Mouse (Mus musculus) heart, embryonic 16.5 days (tissue): ENCODE data around the gene Prap1. TPM values are rescaled to one million over a fixed set of nuclear protein-coding genes. Genes with fewer than 3 reads are reported as not detected.
A peak's percentile ranks its signal among the peaks of the same experiment; 100 is the strongest.

Source experiments
- ATAC-seq: fragments of 200-750 bp; cut with Nextera tagmentation; replicated peaks from 2 replicates; pipeline ENCODE4 v1.8.0; 2017; ENCODE audit warnings: moderate number of reproducible peaks; ENCODE audit not compliant: insufficient read depth, low FRiP score; ENCODE audit errors: extremely low read depth
- H3K27ac ChIP-seq: fragments of 300-500 bp; sonication (generic); 2 replicates; pipeline ENCODE4 v1.5.1; 2014; ENCODE audit warnings: mild to moderate bottlenecking, low read length, control low read depth, moderate library complexity
- H3K27me3 ChIP-seq: fragments of 300-500 bp; sonication (generic); 2 replicates; pipeline ENCODE4 v1.6.1; 2014; ENCODE audit warnings: low read length, mixed read lengths; ENCODE audit not compliant: control insufficient read depth, insufficient read depth
- H3K36me3 ChIP-seq: fragments of 300-500 bp; sonication (generic); 2 replicates; pipeline ENCODE4 v1.6.1; 2014; ENCODE audit not compliant: control insufficient read depth, insufficient read depth
- H3K4me1 ChIP-seq: fragments of 300-500 bp; sonication (generic); 2 replicates; pipeline ENCODE4 v1.6.1; 2014; ENCODE audit warnings: low read length, mixed read lengths; ENCODE audit not compliant: control insufficient read depth, insufficient read depth
- H3K4me2 ChIP-seq: fragments of 300-500 bp; sonication (generic); 2 replicates; pipeline ENCODE4 v1.6.1; 2014; ENCODE audit warnings: low read depth, mild to moderate bottlenecking, control low read depth, low read length
- H3K4me3 ChIP-seq: fragments of 300-500 bp; sonication (generic); 2 replicates; pipeline ENCODE4 v1.5.1; 2014; ENCODE audit warnings: mild to moderate bottlenecking, control low read depth, low read length
- H3K9ac ChIP-seq: fragments of 300-500 bp; sonication (generic); 2 replicates; pipeline ENCODE4 v1.6.1; 2014; ENCODE audit warnings: low read length, control low read depth
- H3K9me3 ChIP-seq: fragments of 300-500 bp; sonication (generic); replicated peaks from 2 replicates; pipeline ENCODE4 v1.6.1; 2016; ENCODE audit warnings: low read length; ENCODE audit not compliant: control insufficient read depth
- WGBS: fragments of 180-500 bp; shearing (Covaris S2); extraction: QIAGEN DNeasy Blood & Tissue Kit; methylation state at CpG from one replicate; pipeline ENCODE4 v1.1.7; 2014; 5-methylcytosine and 5-hydroxymethylcytosine counted together
- polyA plus RNA-seq: library from polyadenylated mRNA; unstranded; fragments of >200 nt; fragmentation: Nextera tagmentation; extraction: Ambion mirVana; gene quantifications from 2 replicates; pipeline ENCODE4 v1.2.1, GENCODE M21; 2015

Gene Prap1
- polyA plus RNA-seq, 1 experiment from 2014 or later = 2.3 TPM

DNA sequence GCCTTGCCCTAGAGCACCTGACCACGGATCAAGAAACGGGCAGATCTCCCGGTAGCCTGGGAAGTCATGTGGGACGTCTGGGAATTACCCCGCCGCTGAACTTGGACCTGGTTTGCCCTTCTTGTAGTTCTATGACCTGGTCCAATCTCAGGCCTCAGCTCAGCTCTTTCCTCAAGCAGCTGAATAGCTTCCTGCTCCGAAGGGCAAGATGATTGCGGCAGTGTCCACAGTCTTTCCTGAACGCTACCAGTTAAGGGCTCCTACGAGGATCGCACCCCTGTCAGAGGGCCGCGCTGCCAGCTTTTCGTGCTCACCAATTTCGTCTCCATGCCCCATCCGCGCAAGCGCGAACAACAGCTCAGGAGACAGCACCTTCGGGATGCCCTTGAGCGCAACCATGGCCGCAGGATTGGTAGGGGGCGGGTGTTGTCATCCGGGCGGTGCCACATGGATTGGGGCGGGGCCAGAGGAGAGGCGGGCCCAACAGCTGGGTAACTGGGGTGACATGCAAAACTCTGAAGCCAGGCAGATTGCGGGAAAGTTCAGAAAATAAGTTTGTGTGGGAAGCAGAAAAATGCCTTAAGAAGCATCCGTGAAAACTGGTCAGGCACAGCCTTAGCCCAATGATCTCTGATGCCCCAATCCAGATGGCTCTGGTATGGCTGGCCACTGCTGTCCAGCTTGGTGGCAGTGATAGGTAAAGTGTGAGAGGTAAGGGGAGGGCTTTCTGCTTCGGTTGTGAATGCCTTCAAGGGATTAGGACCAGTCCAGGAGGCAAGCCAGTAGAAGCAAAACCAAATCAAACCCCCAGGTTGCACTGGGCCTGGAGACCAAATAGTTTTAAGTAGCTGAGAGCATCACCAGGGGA lies 9.0 kb downstream of the Prap1 start, which contains the start of gene Fuom:
TSS of gene Fuom (minus strand) at position 449 of the 868 bp plus-strand sequence.
- H3K4me2 ChIP-seq = peak within 1 kb of the TSS; percentile 74
- peak within 1 kb of the TSS; percentile 94 for H3K27ac ChIP-seq
- H3K27me3 ChIP-seq = no peaks in the 10 kb centered on the region
- H3K4me3 ChIP-seq = peak within 1 kb of the TSS; percentile 56
- 2% methylated on average over 30 of the region's 30 CpGs for WGBS
- H3K36me3 ChIP-seq = peaks cover 20% of the 10 kb centered on the region
- H3K4me1 ChIP-seq = peaks cover 13% of the 10 kb centered on the region
- H3K9me3 ChIP-seq = no peaks in the 10 kb centered on the region
- peak; percentile 95 for ATAC-seq
- H3K9ac ChIP-seq = peak within 1 kb of the TSS; percentile 80

DNA sequence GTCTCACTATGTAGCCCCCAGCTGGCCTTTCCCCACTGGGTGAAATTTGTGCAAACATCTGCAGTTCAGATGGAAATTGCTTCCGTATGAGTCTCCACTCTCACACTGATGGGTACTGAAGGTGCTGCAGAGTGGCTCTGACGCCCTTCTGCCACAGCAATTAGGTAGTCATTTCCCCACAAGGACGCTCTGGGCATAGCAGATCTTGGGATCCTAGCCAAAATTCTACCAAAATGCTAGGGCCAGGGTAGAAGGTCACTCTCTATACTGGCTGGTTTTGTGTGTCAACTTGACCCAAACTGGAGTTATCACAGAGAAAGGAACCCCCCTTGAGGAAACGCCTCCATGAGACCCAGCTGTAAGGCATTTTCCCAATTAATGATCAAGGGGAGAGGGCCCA lies 10.8 kb downstream of the Prap1 start:
- Histone ChIP-seq H3K9me3 (no peaks in the 10 kb centered on the region), H3K4me1 (peaks cover 13% of the 10 kb centered on the region), H3K27ac (no peak overlapping the region), H3K4me3 (no peak overlapping the region), H3K27me3 (no peaks in the 10 kb centered on the region), H3K36me3 (peaks cover 37% of the 10 kb centered on the region), H3K4me2 (no peak overlapping the region), H3K9ac (no peak overlapping the region)
- no peak for ATAC-seq
- WGBS = 77% methylated on average over 4 of the region's 4 CpGs

DNA sequence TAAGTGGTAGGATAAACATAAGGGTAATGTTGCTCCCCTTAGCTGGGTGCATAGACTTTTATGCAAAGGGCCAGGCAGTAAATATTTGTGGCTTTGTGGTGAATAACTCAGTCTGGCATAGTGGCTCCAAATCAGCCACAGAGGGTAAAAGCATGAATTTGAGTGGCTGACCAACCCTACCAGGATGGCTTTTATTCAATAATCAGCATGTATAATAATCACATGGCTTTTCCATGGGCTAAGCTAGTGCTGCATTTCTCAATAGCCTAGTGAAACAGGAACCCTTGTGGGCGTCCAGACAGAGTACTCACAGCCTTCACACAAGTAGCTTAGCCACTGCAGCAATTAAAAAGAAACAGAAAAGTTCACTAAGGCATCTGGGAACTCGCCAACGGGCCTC lies 18.7 kb downstream of the Prap1 start:
- Histone ChIP-seq H3K36me3 (peaks cover 52% of the 10 kb centered on the region), H3K4me2 (no peak overlapping the region), H3K9me3 (no peaks in the 10 kb centered on the region), H3K9ac (no peak overlapping the region), H3K27me3 (no peaks in the 10 kb centered on the region), H3K4me3 (no peak overlapping the region), H3K4me1 (0 out of 2 replicates have a peak, but pooled peaks cover 3% of the 10 kb centered on the region), H3K27ac (no peak overlapping the region)
- 65% methylated on average over 3 of the region's 3 CpGs for WGBS
- ATAC-seq = no peak

DNA sequence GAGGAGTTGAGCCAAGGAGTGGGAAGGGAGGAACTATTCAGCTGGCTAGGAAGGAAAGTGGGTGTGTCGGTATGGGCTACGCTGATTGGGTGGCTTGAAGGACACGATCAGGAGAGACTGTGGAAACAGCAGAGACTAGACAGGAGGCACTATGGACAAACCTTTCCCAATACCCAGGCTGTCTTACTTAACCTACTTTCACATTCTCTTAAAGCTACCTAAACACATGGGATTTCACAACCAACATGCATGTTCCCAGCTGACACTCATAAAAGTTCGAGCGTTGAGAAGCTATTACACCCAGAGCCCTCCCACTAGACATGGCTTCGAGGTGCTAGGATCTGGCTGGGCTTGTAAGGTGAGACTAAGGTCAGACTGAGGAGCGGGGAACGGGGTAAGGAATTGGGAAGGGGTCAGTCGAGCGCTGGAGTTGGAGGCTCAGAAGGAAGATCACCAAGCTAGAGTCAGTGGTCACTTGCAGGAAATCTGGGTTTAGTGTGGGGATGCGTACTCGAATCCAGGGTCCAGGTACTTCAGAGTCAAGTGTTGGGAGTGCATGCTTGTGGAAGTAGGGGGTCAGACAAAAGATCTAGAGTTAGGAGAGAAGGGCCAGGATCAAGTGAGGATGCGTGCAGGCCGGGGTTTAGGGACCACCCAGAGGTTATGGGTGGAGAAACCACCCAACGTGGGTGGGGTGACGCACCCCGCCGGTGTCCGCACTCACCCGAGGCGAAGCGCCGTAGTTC lies 22.6 kb downstream of the Prap1 start, which contains the start of gene Paox:
TSS of gene Paox (plus strand) at position 217 of the 746 bp plus-strand sequence.
- no peaks in the 10 kb centered on the region for H3K9me3 ChIP-seq
- H3K36me3 ChIP-seq = peaks cover 14% of the 10 kb centered on the region
- peak within 1 kb of the TSS; percentile 75 for H3K4me3 ChIP-seq
- ATAC-seq = peak; percentile 80
- 0 out of 2 replicates have a peak, but pooled peaks cover 3% of the 10 kb centered on the region for H3K4me1 ChIP-seq
- H3K9ac ChIP-seq = peak within 1 kb of the TSS; percentile 90
- H3K27me3 ChIP-seq = no peaks in the 10 kb centered on the region
- H3K4me2 ChIP-seq = peak within 1 kb of the TSS; percentile 80
- 1% methylated on average over 23 of the region's 23 CpGs for WGBS
- H3K27ac ChIP-seq = peak within 1 kb of the TSS; percentile 94

- Histone ChIP-seq H3K27ac (peak within 1 kb of the TSS; percentile 94), H3K36me3 (peaks cover 9% of the 10 kb centered on the region), H3K4me3 (peak within 1 kb of the TSS; percentile 75), H3K4me1 (0 out of 2 replicates have a peak, but pooled peaks cover 3% of the 10 kb centered on the region), H3K27me3 (no peaks in the 10 kb centered on the region), H3K9ac (peak within 1 kb of the TSS; percentile 90), H3K4me2 (peak within 1 kb of the TSS; percentile 80), H3K9me3 (no peaks in the 10 kb centered on the region)
- peak; percentile 95 for ATAC-seq
- 3% methylated on average over 28 of the region's 28 CpGs for WGBS
Observed at GRCm38 (mm10) chr7:140116329-140117054, 23.3 kb downstream of the Prap1 start, which contains the start of gene Echs1. Gene Echs1, minus strand, starts transcription at chr7:140116476.

DNA sequence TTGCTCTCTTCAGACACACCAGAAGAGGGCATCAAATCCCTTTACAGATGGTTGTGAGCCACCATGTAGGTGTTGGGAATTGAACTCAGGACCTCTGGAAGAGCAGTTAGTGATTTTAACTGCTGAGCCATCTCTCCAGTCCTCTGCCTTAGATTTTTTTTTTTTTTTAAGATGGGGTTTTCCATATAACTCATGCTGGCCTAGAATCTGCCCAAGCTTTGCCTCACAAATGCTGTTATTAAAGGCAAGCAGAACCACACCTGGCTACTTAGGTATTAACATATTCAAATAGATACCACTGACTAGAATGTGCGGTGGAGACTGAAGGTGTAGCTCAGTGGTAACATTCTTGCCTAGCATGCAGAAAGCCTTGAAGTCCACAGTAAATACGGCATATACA lies 27.3 kb downstream of the Prap1 start:
- H3K4me1 ChIP-seq = 0 out of 2 replicates have a peak, but pooled peaks cover under 1% of the 10 kb centered on the region
- no peak for ATAC-seq
- H3K27ac ChIP-seq = no peak overlapping the region
- no peaks in the 10 kb centered on the region for H3K27me3 ChIP-seq
- no peak overlapping the region for H3K4me3 ChIP-seq
- WGBS = 84% methylated on average over 2 of the region's 2 CpGs
- H3K36me3 ChIP-seq = no peaks in the 10 kb centered on the region
- H3K9me3 ChIP-seq = no peaks in the 10 kb centered on the region
- H3K9ac ChIP-seq = no peak overlapping the region
- no peak overlapping the region for H3K4me2 ChIP-seq

DNA sequence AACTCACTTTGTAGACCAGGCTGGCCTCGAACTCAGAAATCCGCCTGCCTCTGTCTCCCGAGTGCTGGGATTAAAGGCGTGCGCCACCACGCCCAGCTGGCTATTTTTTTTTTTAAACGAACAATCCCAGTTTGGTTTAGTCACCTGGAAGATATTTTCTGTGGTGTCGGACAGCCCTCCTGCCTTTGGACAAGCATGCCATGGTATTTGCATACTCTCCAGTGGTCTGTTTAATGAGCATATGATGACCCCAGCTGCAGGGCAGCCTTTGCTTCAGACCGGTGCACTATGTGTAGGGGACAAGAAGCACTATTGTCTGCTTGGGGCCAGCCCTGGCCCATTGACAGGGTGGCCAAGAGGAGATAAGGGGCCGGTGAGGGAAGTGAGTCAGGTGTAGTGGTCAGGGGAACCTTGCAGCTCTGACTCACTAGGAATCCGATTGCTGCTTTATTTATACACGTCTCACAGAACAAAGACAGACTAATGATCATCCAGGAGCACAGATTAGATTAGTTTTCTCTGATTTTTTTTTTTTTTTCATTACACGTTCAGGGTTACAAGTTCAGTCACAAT lies 28.2 kb downstream of the Prap1 start:
- WGBS = 58% methylated on average over 11 of the region's 13 CpGs
- no peak overlapping the region for H3K9ac ChIP-seq
- no peaks in the 10 kb centered on the region for H3K9me3 ChIP-seq

GRCm38 (mm10) chr7:140122765-140123164 lies 29.6 kb downstream of the Prap1 start:
- whole genome bisulfite sequencing = 20% methylated on average over 4 of the region's 4 CpGs

More for the DNA sequence above, 28.2 kb downstream of the Prap1 start:
- ATAC-seq = no peak
- Histone ChIP-seq H3K27me3 (no peaks in the 10 kb centered on the region), H3K27ac (no peak overlapping the region), H3K36me3 (no peaks in the 10 kb centered on the region), H3K4me1 (peaks cover 4% of the 10 kb centered on the region; the same call in 1 of the 2 replicates), H3K4me3 (no peak overlapping the region), H3K4me2 (no peak overlapping the region)

More at GRCm38 (mm10) chr7:140122765-140123164, 29.6 kb downstream of the Prap1 start:
- no peak overlapping the region for H3K4me2 ChIP-seq
- H3K4me1 ChIP-seq = peaks cover 5% of the 10 kb centered on the region
- no peak overlapping the region for H3K4me3 ChIP-seq
- no peak overlapping the region for H3K27ac ChIP-seq
- no peaks in the 10 kb centered on the region for H3K9me3 ChIP-seq
- no peak overlapping the region for H3K9ac ChIP-seq
- ATAC-seq = no peak
- H3K27me3 ChIP-seq = no peaks in the 10 kb centered on the region
- no peaks in the 10 kb centered on the region for H3K36me3 ChIP-seq
